Mouse (Mus musculus): ENCODE results near the gene Tfe3.

DNA sequence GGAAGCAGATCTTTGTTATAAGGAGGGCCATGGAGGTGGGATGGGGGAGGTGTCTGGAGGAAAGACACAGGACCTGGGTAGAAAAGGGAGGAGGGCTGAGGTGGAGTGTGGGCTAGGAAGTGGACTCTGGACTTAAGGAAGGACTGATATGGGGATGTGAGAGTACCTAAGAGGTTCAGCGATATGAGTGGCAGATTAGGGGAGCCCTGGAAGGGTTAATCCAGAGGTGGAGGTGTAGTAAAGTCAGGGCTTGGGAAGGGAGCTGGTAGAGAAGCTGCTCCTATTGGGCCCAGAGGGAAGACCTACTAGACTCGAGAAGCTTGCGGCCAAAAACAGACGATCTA lies 33.5 kb upstream of the Tfe3 start:
- no peak for TF ChIP-seq POLR2A (IDR thresholded peaks at IDR 0.05; ENCODE audit: borderline replicate concordance, extremely low read depth, low read depth, low read length)
- TF ChIP-seq CTCF (IDR thresholded peaks at IDR 0.05; ENCODE audit: insufficient read depth, low read length), result no peak
